Mouse (Mus musculus) stomach, postnatal 0 days (tissue): ENCODE results near the gene Boc. TPM values are rescaled to one million over a fixed set of nuclear protein-coding genes. Genes with fewer than 3 reads are reported as not detected.

Experiments
- ATAC-seq: fragments of 200-750 bp; cut with Nextera tagmentation; 2 replicates; pipeline ENCODE4 v1.8.0; 2017; ENCODE audit not compliant: low FRiP score, low TSS enrichment
- DNase-seq: peaks from one replicate; pipeline ENCODE4 v3.0.0-alpha.2; 2016; ENCODE audit warnings: low spot score
- H3K27ac ChIP-seq: fragments of 300-500 bp; sonication (generic); replicated peaks from 2 replicates; pipeline ENCODE4 v1.5.1; 2014; ENCODE audit warnings: mild to moderate bottlenecking, control low read depth
- H3K27me3 ChIP-seq: fragments of 300-500 bp; sonication (generic); 2 replicates; pipeline ENCODE4 v1.6.1; 2014; ENCODE audit warnings: low read length; ENCODE audit not compliant: control insufficient read depth, insufficient read depth
- H3K36me3 ChIP-seq: fragments of 300-500 bp; sonication (generic); 2 replicates; pipeline ENCODE4 v1.6.1; 2014; ENCODE audit warnings: low read length, mixed read lengths; ENCODE audit not compliant: control insufficient read depth, insufficient read depth
- H3K4me1 ChIP-seq: fragments of 300-500 bp; sonication (generic); replicated peaks from 2 replicates; pipeline ENCODE4 v1.6.1; 2014; ENCODE audit warnings: antibody characterized with exemption; ENCODE audit not compliant: control insufficient read depth, insufficient read depth
- H3K4me2 ChIP-seq: fragments of 300-500 bp; sonication (generic); replicated peaks from 2 replicates; pipeline ENCODE4 v1.6.1; 2014; ENCODE audit warnings: low read depth, mild to moderate bottlenecking, control low read depth, moderate library complexity
- H3K4me3 ChIP-seq: fragments of 300-500 bp; sonication (generic); 2 replicates; pipeline ENCODE4 v1.5.1; 2014; ENCODE audit warnings: low read depth, low read length, control low read depth
- H3K9ac ChIP-seq: fragments of 300-500 bp; sonication (generic); 2 replicates; pipeline ENCODE4 v1.6.1; 2014; ENCODE audit warnings: mild to moderate bottlenecking, low read length, control low read depth, mixed read lengths
- H3K9me3 ChIP-seq: fragments of 300-500 bp; sonication (generic); 2 replicates; pipeline ENCODE4 v1.6.1; 2016; ENCODE audit warnings: low read length; ENCODE audit not compliant: control insufficient read depth
- CTCF ChIP-seq: IDR thresholded peaks from 2 replicates; pipeline ENCODE4 v1.5.1; 2016; ENCODE audit warnings: antibody characterized with exemption, low read depth, mild to moderate bottlenecking, moderate library complexity
- EP300 ChIP-seq: optimal IDR thresholded peaks from 2 replicates; pipeline ENCODE3; 2016; ENCODE audit warnings: antibody characterized with exemption
- WGBS: fragments of 180-500 bp; shearing (Covaris S2); extraction: QIAGEN DNeasy Blood & Tissue Kit; methylation state at CpG from one replicate; pipeline ENCODE4 v1.1.7; 2014; 5-methylcytosine and 5-hydroxymethylcytosine counted together
- polyA plus RNA-seq: library from polyadenylated mRNA; unstranded; fragments of >200 nt; fragmentation: Nextera tagmentation; extraction: Ambion mirVana; gene quantifications from 2 replicates; pipeline ENCODE4 v1.2.1, GENCODE M21; 2015

The Boc gene
- polyA plus RNA-seq, 1 experiment from 2014 or later = 6.1 TPM

DNA sequence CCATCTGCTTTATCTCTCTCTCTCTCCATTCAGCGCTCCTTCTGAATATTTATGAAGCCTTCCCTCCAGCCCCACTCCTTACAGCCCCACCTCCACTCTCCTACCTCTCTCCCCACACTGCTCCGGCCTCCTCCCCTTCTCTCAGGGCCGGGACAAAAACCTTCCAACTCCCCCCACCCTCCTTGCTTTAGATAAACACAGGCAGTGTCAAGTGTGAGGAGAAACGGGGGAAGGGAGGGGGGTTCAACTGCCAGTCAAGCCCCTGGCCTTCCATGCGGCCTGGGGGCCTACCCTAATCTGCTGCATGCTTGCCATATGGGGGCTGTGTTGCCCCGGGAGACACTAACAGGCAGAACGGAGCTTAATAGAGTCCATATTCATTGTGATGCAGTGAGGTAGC is 27.9 kb downstream of the Boc start:
- no peak for ATAC-seq
- H3K4me1 ChIP-seq = peaks cover 2% of the 10 kb centered on the region; the same call in 1 of the 2 replicates
- H3K9ac ChIP-seq = no peak overlapping the region

DNA sequence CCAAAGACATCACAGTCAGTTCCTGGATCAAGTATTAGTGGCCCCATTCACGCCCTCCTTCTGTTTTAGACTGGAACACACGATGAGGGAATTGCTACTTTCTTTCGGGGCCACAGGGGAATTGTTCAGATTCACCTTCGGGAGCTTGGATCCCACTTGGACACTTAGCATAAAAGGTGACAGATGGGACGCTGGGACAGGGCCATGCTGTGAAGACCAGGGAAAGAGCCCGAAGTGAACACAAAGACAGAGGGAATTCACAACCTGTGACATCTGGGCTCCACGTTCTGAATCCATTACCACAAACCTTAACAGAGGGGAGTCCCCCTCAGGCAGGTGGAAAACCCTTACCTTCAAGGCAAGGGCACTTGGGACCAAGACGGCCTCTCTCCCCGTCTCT is 28.5 kb downstream of the Boc start:
- no peak for DNase-seq
- no peak for ATAC-seq
- Histone ChIP-seq H3K4me2 (no peak overlapping the region), H3K4me3 (no peak overlapping the region), H3K27ac (no peak overlapping the region; the same call in 1 of the 2 replicates), H3K9me3 (no peaks in the 10 kb centered on the region), H3K9ac (no peak overlapping the region), H3K27me3 (no peaks in the 10 kb centered on the region), H3K4me1 (peaks cover 2% of the 10 kb centered on the region; the same call in 1 of the 2 replicates), H3K36me3 (no peaks in the 10 kb centered on the region)
- TF ChIP-seq EP300 = no peak
- TF ChIP-seq CTCF = no peak
- 51% methylated on average over 9 of the region's 9 CpGs for WGBS

More for the DNA sequence above, 27.9 kb downstream of the Boc start:
- Histone ChIP-seq H3K4me3 (no peak overlapping the region), H3K36me3 (no peaks in the 10 kb centered on the region), H3K27me3 (no peaks in the 10 kb centered on the region), H3K4me2 (peak overlapping the region; percentile 37), H3K9me3 (no peaks in the 10 kb centered on the region), H3K27ac (no peak overlapping the region)
- TF ChIP-seq EP300 (no peak), CTCF (no peak)
- no peak for DNase-seq
- 7% methylated on average over 7 of the region's 7 CpGs for WGBS

DNA sequence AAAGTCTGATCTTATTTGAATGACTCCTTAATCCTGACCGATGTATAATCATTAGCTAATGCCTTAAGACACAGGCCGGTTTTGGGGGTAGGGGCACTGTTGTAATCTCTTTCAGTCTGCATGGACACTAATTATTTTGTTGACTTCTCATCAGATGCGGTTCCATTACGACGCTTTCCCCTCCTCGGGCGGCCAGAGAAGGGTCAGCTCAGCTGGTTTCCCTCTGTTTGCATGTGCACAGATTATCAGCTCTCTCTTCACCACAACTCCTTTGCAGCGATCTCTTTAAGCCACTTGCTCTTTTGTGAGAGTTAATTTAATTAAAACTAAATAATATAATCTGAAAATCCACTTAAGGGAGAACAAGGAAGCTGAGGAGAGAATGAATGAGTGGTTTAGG is 29.0 kb downstream of the Boc start:
- Histone ChIP-seq H3K4me3 (no peak overlapping the region), H3K4me2 (no peak overlapping the region), H3K36me3 (no peaks in the 10 kb centered on the region), H3K9me3 (no peaks in the 10 kb centered on the region), H3K27me3 (no peaks in the 10 kb centered on the region), H3K27ac (no peak overlapping the region), H3K9ac (no peak overlapping the region), H3K4me1 (peaks cover 2% of the 10 kb centered on the region; the same call in 1 of the 2 replicates)
- no peak for ATAC-seq
- 59% methylated on average over 8 of the region's 8 CpGs for WGBS
- no peak for DNase-seq
- TF ChIP-seq EP300 = no peak
- no peak for TF ChIP-seq CTCF

DNA sequence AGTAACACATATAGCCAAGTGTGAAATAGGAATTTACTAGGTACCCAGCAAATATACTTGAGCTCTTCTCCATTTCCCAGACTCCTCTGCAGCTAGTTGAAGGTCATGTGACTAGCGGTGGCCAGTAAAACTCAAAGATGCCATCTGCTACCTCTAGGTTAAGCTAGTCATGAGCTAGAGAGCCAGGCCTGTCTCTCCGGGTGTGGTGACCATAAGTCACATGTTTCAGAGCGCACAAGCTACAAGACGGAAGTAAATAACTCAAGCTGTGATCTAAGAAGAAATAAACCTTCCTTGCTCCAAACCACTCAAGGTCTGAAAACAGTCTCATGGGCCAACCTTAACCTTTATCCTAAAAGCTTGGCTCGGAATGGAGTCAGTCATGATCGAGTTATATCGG is 29.7 kb downstream of the Boc start:
- DNase-seq (no peak), ATAC-seq (peak; percentile 66; the same call in 1 of the 2 replicates)
- 88% methylated on average over 7 of the region's 7 CpGs for WGBS
- TF ChIP-seq EP300 = no peak
- TF ChIP-seq CTCF = no peak
- no peak overlapping the region for H3K4me3 ChIP-seq
- H3K27me3 ChIP-seq = no peaks in the 10 kb centered on the region
- H3K36me3 ChIP-seq = no peaks in the 10 kb centered on the region
- H3K9ac ChIP-seq = no peak overlapping the region
- H3K27ac ChIP-seq = no peak overlapping the region
- H3K9me3 ChIP-seq = no peaks in the 10 kb centered on the region
- H3K4me1 ChIP-seq = peaks cover 2% of the 10 kb centered on the region; the same call in 1 of the 2 replicates
- no peak overlapping the region for H3K4me2 ChIP-seq

DNA sequence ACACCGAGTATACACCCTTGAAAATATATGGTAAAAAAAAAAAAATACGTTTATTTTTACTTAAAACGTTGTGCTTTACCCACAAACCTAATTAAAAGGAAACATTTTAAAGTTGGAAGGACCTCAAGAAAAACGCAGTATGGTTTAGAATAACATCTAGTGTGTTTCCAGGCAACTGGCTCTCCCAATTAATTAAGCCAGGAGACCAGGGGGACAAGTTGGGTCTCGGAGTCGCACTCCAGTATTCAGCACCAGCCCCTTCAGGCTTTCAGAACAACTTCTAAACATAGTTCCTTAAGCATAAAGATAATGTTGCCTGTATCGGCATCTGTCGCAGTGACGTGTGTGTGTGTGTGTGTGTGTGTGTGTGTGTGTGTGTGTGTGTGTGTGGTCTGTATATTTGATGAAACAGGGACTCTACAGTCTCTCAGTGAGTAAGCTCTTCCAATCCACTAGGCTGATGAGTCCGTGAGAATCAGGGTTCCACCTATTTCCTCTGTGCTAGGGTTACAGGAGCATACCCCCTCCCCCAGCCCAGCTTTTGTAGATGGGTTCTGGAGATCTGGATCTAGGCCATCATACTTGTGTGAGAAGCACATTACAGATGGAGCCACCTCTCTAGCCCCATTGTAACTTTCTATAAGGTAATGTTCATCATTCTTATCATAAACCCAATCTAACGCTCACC is 31.3 kb downstream of the Boc start:
- Histone ChIP-seq H3K36me3 (no peaks in the 10 kb centered on the region), H3K27ac (no peak overlapping the region), H3K9ac (no peak overlapping the region), H3K4me1 (0 out of 2 replicates have a peak, but pooled peaks cover 2% of the 10 kb centered on the region), H3K27me3 (no peaks in the 10 kb centered on the region), H3K9me3 (no peaks in the 10 kb centered on the region), H3K4me2 (no peak overlapping the region), H3K4me3 (no peak overlapping the region)
- TF ChIP-seq EP300 = no peak
- no peak for TF ChIP-seq CTCF
- ATAC-seq (no peak), DNase-seq (no peak)
- WGBS = 40% methylated on average over 11 of the region's 11 CpGs

DNA sequence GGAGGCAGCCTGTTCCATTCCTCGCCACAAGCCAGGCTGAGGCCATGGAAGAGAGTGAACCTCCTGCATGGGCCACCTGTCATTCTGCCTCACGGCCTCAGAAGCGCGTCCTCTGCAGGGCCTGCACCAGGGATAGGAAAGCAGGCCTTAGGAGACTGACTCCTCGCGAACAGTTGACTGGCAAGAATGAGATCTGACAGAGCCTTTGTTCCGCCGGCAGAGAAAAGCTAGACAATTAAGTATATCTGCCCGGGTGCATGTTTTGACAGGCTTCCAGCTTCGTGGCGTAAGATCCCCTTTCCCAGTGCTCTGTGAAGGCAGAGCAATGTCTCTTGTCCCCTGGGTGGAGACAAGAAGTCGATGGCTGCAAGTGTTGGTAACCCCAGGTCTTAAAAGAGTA is 32.0 kb downstream of the Boc start:
- H3K4me3 ChIP-seq = no peak overlapping the region
- no peaks in the 10 kb centered on the region for H3K9me3 ChIP-seq
- DNase-seq (no peak), ATAC-seq (no peak)
- no peak overlapping the region for H3K27ac ChIP-seq
- no peaks in the 10 kb centered on the region for H3K36me3 ChIP-seq
- H3K4me2 ChIP-seq = no peak overlapping the region
- 28% methylated on average over 12 of the region's 12 CpGs for WGBS
- H3K9ac ChIP-seq = no peak overlapping the region
- 0 out of 2 replicates have a peak, but pooled peaks cover 2% of the 10 kb centered on the region for H3K4me1 ChIP-seq
- no peaks in the 10 kb centered on the region for H3K27me3 ChIP-seq
- TF ChIP-seq CTCF (no peak), EP300 (no peak)
